18 mouse cellular contexts compared by ENCODE assay signal in the genomic region with DNA sequence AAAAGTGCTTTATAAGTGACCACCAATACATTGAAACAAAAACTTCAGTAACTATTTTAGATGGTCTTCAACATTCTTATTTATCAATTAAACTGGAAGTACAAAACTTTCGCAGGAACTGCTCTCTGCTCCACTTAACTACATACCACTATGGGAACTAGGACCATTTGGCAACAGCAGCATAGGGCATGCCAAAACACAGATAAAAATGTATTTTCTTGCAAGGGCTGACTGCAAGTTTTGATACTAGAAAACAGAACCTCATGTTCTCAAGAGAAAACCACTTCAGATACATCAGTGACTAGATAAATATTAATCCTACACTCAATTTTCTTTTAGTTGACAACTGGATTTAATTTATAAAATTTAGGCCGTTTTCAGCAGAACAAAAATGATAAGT. TPM values are rescaled to one million over a fixed set of nuclear protein-coding genes. Genes with fewer than 3 reads are reported as not detected.
"Had no signal": no experiment of that assay in that cellular context is flagged by ENCODE, and none has a peak within 500 bp of the region (broad histone marks: within the 10 kb centered on the region; RNA-seq: fewer than 3 reads in every experiment).

No protein-coding gene starts in this region.

- H3K9me3 ChIP-seq: neural tube, embryonic 13.5 days; neural tube, embryonic 15.5 days; stomach, embryonic 15.5 days had no signal

- H3K27me3 ChIP-seq: neural tube, embryonic 13.5 days; neural tube, embryonic 15.5 days; stomach, embryonic 15.5 days had no signal

- H3K36me3 ChIP-seq: stomach, embryonic 15.5 days had no signal

- H3K4me3 ChIP-seq: neural tube, embryonic 13.5 days; neural tube, embryonic 15.5 days; stomach, embryonic 15.5 days had no signal

- DNase-seq: retina, postnatal 1 day; right cerebral cortex, adult 18-20 months; right cerebral cortex, postnatal 14 days; right cerebral cortex, postnatal 25 days; right cerebral cortex, postnatal 4 days; spleen, adult 18-20 months; thymus, adult 18-20 months; thymus, adult 2 months; thymus, postnatal 14 days; thymus, postnatal 25 days; thymus, postnatal 36 days; thymus, postnatal 4 days had no signal

- H3K27ac ChIP-seq: neural tube, embryonic 13.5 days; neural tube, embryonic 15.5 days; stomach, embryonic 15.5 days; stomach, postnatal 0 days had no signal

- H3K4me1 ChIP-seq: stomach, embryonic 15.5 days had no signal

- H3K9ac ChIP-seq: neural tube, embryonic 13.5 days; neural tube, embryonic 15.5 days; stomach, embryonic 15.5 days had no signal

RNA-seq across cellular contexts. Expression of a gene that starts 45.2 kb away (rescaled TPM):
- total RNA-seq: neutrophil, adult 5-6 weeks had no signal
- polyA plus RNA-seq: spleen, adult 2 months had no signal
